Comparison of ENCODE assay signal across 8 mouse cellular contexts in genomic region chr3:79177136-79177870, GRCm38 (mm10).
DNase-seq lines count a peak whose midpoint lies in the region; ATAC-seq and TF ChIP-seq lines count a peak whose summit lies in the region.

No protein-coding gene starts in this region.

- H3K4me2 ChIP-seq in hindbrain, embryonic 14.5 days (replicated peaks): no peak overlapping the region
- peak overlapping the region; percentile 57 for H3K4me2 ChIP-seq in liver, postnatal 0 days (ENCODE audit: low read depth, low read length)

- H3K27ac ChIP-seq in hindbrain, embryonic 14.5 days: peak overlapping the region; percentile 7; the same call in 1 of the 2 replicates
- H3K27ac ChIP-seq in hindbrain, embryonic 10.5 days: no peak overlapping the region
- H3K27ac ChIP-seq in spleen, adult 2 months (ENCODE audit: insufficient read depth, low read length): peak overlapping the region; percentile 83
- H3K27ac ChIP-seq in liver, postnatal 0 days (ENCODE audit: low read depth): peak overlapping the region; percentile 80

- no peak overlapping the region for H3K4me3 ChIP-seq in hindbrain, embryonic 14.5 days (replicated peaks; ENCODE audit: low read length)
- no peak overlapping the region for H3K4me3 ChIP-seq in hindbrain, embryonic 10.5 days
- 0 out of 2 replicates have a peak overlapping the region, but pooled peaks have one; percentile 18 for H3K4me3 ChIP-seq in spleen, adult 2 months (ENCODE audit: extremely low read depth, insufficient read depth, insufficient read length)
- no peak overlapping the region for H3K4me3 ChIP-seq in liver, postnatal 0 days (ENCODE audit: low read depth, low read length)

- peaks cover 3% of the 10 kb centered on the region; the same call in 1 of the 2 replicates for H3K36me3 ChIP-seq in hindbrain, embryonic 14.5 days (replicated peaks; ENCODE audit: control insufficient read depth, insufficient read depth)
- H3K36me3 ChIP-seq in hindbrain, embryonic 10.5 days: peaks cover 10% of the 10 kb centered on the region
- H3K36me3 ChIP-seq in spleen, adult 2 months (ENCODE audit: control insufficient read depth, insufficient read depth, low read length): no peaks in the 10 kb centered on the region; the same call in 1 of the 2 replicates
- no peaks in the 10 kb centered on the region for H3K36me3 ChIP-seq in liver, postnatal 0 days (replicated peaks; ENCODE audit: insufficient read depth, low read length)

- no peak overlapping the region for H3K9ac ChIP-seq in hindbrain, embryonic 14.5 days
- H3K9ac ChIP-seq in liver, postnatal 0 days (replicated peaks): no peak overlapping the region

- no peak for DNase-seq in hindbrain, embryonic 14.5 days (ENCODE audit: low spot score)
- DNase-seq in hindbrain, embryonic 10.5 days (ENCODE audit: low spot score): no peak
- peak; percentile 41 to 49 for DNase-seq in spleen, adult 2 months (ENCODE audit: low read depth in 1 of 2, low spot score in 2 of 2)
- DNase-seq in spleen, postnatal 14 days (ENCODE audit: low spot score in 2 of 2): no peak
- DNase-seq in liver, postnatal 0 days: no peak
- DNase-seq in thymus, postnatal 36 days: peak; percentile 47 to 64
- no peak for DNase-seq in adrenal gland, adult 8-10 months
- DNase-seq in kidney, adult 18-20 months: no peak

- H3K9me3 ChIP-seq in hindbrain, embryonic 14.5 days (ENCODE audit: control insufficient read depth, low read length): no peaks in the 10 kb centered on the region
- no peaks in the 10 kb centered on the region for H3K9me3 ChIP-seq in hindbrain, embryonic 10.5 days
- no peaks in the 10 kb centered on the region for H3K9me3 ChIP-seq in liver, postnatal 0 days (ENCODE audit: low read length)

- no peak for TF ChIP-seq POLR2A in spleen, adult 2 months (IDR thresholded peaks at IDR 0.05; ENCODE audit: low read depth, low read length)

- H3K4me1 ChIP-seq in hindbrain, embryonic 14.5 days (replicated peaks; ENCODE audit: control insufficient read depth, insufficient read depth, low read length): peaks cover 24% of the 10 kb centered on the region
- H3K4me1 ChIP-seq in hindbrain, embryonic 10.5 days (replicated peaks): peaks cover 43% of the 10 kb centered on the region
- peaks cover 10% of the 10 kb centered on the region; the same call in 1 of the 2 replicates for H3K4me1 ChIP-seq in spleen, adult 2 months (ENCODE audit: control insufficient read depth, insufficient read depth, insufficient read length)
- peaks cover 20% of the 10 kb centered on the region for H3K4me1 ChIP-seq in liver, postnatal 0 days (ENCODE audit: insufficient read depth)

- TF ChIP-seq CTCF in spleen, adult 2 months (IDR thresholded peaks at IDR 0.05; ENCODE audit: extremely low read depth, insufficient read depth, insufficient read length, insufficient replicate concordance): no peak
- no peak for TF ChIP-seq CTCF in liver, postnatal 0 days (IDR thresholded peaks at IDR 0.05; ENCODE audit: low read depth)

- TF ChIP-seq EP300 in liver, postnatal 0 days (IDR thresholded peaks at IDR 0.05; ENCODE audit: low read depth): no peak

- 83% methylated on average over 8 of the region's 8 CpGs for WGBS in hindbrain, embryonic 14.5 days
- 93% methylated on average over 8 of the region's 8 CpGs for WGBS in hindbrain, embryonic 10.5 days
- 28% methylated on average over 8 of the region's 8 CpGs for WGBS in spleen, adult 2 months
- WGBS in liver, postnatal 0 days (ENCODE audit: insufficient replicate concordance): 52% methylated on average over 8 of the region's 8 CpGs

- no peaks in the 10 kb centered on the region for H3K27me3 ChIP-seq in hindbrain, embryonic 14.5 days (ENCODE audit: control insufficient read depth, insufficient read depth, low read length)
- no peaks in the 10 kb centered on the region for H3K27me3 ChIP-seq in hindbrain, embryonic 10.5 days (ENCODE audit: insufficient read depth, poor library complexity, severe bottlenecking)
- no peaks in the 10 kb centered on the region for H3K27me3 ChIP-seq in spleen, adult 2 months (ENCODE audit: control insufficient read depth, insufficient read depth, low read length)
- H3K27me3 ChIP-seq in liver, postnatal 0 days (ENCODE audit: insufficient read depth, low read length): no peaks in the 10 kb centered on the region

- ATAC-seq in hindbrain, embryonic 14.5 days (ENCODE audit: low FRiP score): no peak
- no peak for ATAC-seq in liver, postnatal 0 days

Comparison
In these comparisons a context has a peak if more than half of its experiments do, and no peak if none do; other contexts are left out.
1. DNase-seq: peak in spleen, adult 2 months (2 of 2) and thymus, postnatal 36 days (2 of 2); none in hindbrain, embryonic 14.5 days (single experiment), hindbrain, embryonic 10.5 days (single experiment), spleen, postnatal 14 days (0 of 2), liver, postnatal 0 days (single experiment), adrenal gland, adult 8-10 months (single experiment) and kidney, adult 18-20 months (single experiment).